Mouse (Mus musculus): Measurements from ENCODE around the gene Cfi. TPM values are rescaled to one million over a fixed set of nuclear protein-coding genes. Genes with fewer than 3 reads are reported as not detected.

The Cfi gene
- total RNA-seq, 2 experiments from 2014 or later: 1.2 to 1.3 TPM

GRCm38 (mm10) chr3:129862592-129862991 lies 26.9 kb downstream of the Cfi start:
- DNase-seq: no peak
- intact Hi-C loops (cut with DNase I): loop anchor here (2.0 kb wide), 1 partner anchor 218 kb away; no protein-coding TSS in a partner anchor

- DNase-seq: peak; percentile 32 to 69
- intact Hi-C loops (cut with DNase I): loop anchor here (2.0 kb wide), 1 partner anchor 217 kb away; no protein-coding TSS in a partner anchor
Measured at GRCm38 (mm10) chr3:129863698-129864097, 28.0 kb downstream of the Cfi start.

- intact Hi-C loops (cut with DNase I): loop anchor here (2.0 kb wide), 1 partner anchor 47 kb away; the partner anchor contains the start of gene Gar1
- no peak for DNase-seq
Measured at GRCm38 (mm10) chr3:129877327-129877726, 41.6 kb downstream of the Cfi start.

GRCm38 (mm10) chr3:129878405-129879021 lies 42.8 kb downstream of the Cfi start, which contains the start of gene Pla2g12a:
Gene Pla2g12a, plus strand, starts transcription at chr3:129878606.
- peak; percentile 94 for DNase-seq
- intact Hi-C loops (cut with DNase I): loop anchor here (2.0 kb wide), 1 partner anchor 22 kb away; the partner anchor contains the start of gene Casp6

- DNase-seq: peak; percentile 42 to 48
- intact Hi-C loops (cut with DNase I): loop anchor here (2.0 kb wide), 1 partner anchor 22 kb away; the partner anchor contains the start of gene Casp6
Measured at GRCm38 (mm10) chr3:129879131-129879757, 43.6 kb downstream of the Cfi start.

GRCm38 (mm10) chr3:129879913-129880312 lies 44.2 kb downstream of the Cfi start:
- DNase-seq: no peak
- intact Hi-C loops (cut with DNase I): loop anchor here (2.0 kb wide), 1 partner anchor 21 kb away; the partner anchor contains the start of gene Casp6

GRCm38 (mm10) chr3:129880925-129881593 lies 45.4 kb downstream of the Cfi start:
- intact Hi-C loops (cut with DNase I): no loop called here
- DNase-seq: no peak

GRCm38 (mm10) chr3:129885577-129885976 lies 49.9 kb downstream of the Cfi start:
- DNase-seq: no peak
- intact Hi-C loops (cut with DNase I): no loop called here

- intact Hi-C loops (cut with DNase I): no loop called here
- DNase-seq: no peak
Measured at GRCm38 (mm10) chr3:129886430-129886829, 50.7 kb downstream of the Cfi start.

GRCm38 (mm10) chr3:129887779-129888517 lies 52.3 kb downstream of the Cfi start:
- intact Hi-C loops (cut with DNase I): no loop called here

GRCm38 (mm10) chr3:129892003-129892402 lies 56.3 kb downstream of the Cfi start:
- intact Hi-C loops (cut with DNase I): no loop called here
- DNase-seq: no peak

More at GRCm38 (mm10) chr3:129887779-129888517, 52.3 kb downstream of the Cfi start:
- DNase-seq: no peak

- DNase-seq: no peak
- intact Hi-C loops (cut with DNase I): no loop called here
Measured at GRCm38 (mm10) chr3:129893143-129893542, 57.5 kb downstream of the Cfi start.

GRCm38 (mm10) chr3:129896591-129896990 lies 60.9 kb downstream of the Cfi start:
- no peak for DNase-seq
- intact Hi-C loops (cut with DNase I): no loop called here

GRCm38 (mm10) chr3:129898886-129899285 lies 63.2 kb downstream of the Cfi start:
- peak in 1 of 2 experiments; percentile 11 for DNase-seq
- intact Hi-C loops (cut with DNase I): no loop called here

- intact Hi-C loops (cut with DNase I): loop anchor here (2.0 to 10.0 kb wide), 4 partner anchors 23 to 793 kb away; partner anchors contain the start of genes Gar1, Pla2g12a and Sec24b
- DNase-seq: peak; percentile 85 to 86
Measured at GRCm38 (mm10) chr3:129901271-129901809, 65.7 kb downstream of the Cfi start, which contains the start of gene Casp6. Gene Casp6, plus strand, starts transcription at chr3:129901425.

- intact Hi-C loops (cut with DNase I): loop anchor here (5.0 to 10.0 kb wide), 3 partner anchors 71 to 791 kb away; partner anchors contain the start of genes Gar1 and Sec24b
Measured at GRCm38 (mm10) chr3:129903369-129903768, 67.7 kb downstream of the Cfi start.

GRCm38 (mm10) chr3:129903866-129904265 lies 68.2 kb downstream of the Cfi start:
- intact Hi-C loops (cut with DNase I): loop anchor here (5.0 to 10.0 kb wide), 3 partner anchors 72 to 791 kb away; partner anchors contain the start of genes Gar1 and Sec24b
- no peak for DNase-seq

More at GRCm38 (mm10) chr3:129903369-129903768, 67.7 kb downstream of the Cfi start:
- DNase-seq: no peak

GRCm38 (mm10) chr3:129904381-129905132 lies 68.9 kb downstream of the Cfi start:
- DNase-seq: no peak
- intact Hi-C loops (cut with DNase I): loop anchor here (5.0 to 10.0 kb wide), 3 partner anchors 72 to 790 kb away; partner anchors contain the start of genes Gar1 and Sec24b

GRCm38 (mm10) chr3:129912025-129912424 lies 76.3 kb downstream of the Cfi start:
- intact Hi-C loops (cut with DNase I): no loop called here

More at GRCm38 (mm10) chr3:129912025-129912424, 76.3 kb downstream of the Cfi start:
- DNase-seq: no peak

Data from heart, postnatal 10 days (tissue).